Mouse (Mus musculus) cerebellum, adult (tissue): Measurements from ENCODE around the gene Cbfb.

Experiments
- ATAC-seq: cut with Nextera tagmentation; 2 replicates; pipeline ENCODE4 v1.9.2; 2017; ENCODE audit warnings: mild to moderate bottlenecking, moderate library complexity, mixed read lengths; ENCODE audit not compliant: insufficient number of reproducible peaks, low FRiP score, low TSS enrichment

The Cbfb gene

DNA sequence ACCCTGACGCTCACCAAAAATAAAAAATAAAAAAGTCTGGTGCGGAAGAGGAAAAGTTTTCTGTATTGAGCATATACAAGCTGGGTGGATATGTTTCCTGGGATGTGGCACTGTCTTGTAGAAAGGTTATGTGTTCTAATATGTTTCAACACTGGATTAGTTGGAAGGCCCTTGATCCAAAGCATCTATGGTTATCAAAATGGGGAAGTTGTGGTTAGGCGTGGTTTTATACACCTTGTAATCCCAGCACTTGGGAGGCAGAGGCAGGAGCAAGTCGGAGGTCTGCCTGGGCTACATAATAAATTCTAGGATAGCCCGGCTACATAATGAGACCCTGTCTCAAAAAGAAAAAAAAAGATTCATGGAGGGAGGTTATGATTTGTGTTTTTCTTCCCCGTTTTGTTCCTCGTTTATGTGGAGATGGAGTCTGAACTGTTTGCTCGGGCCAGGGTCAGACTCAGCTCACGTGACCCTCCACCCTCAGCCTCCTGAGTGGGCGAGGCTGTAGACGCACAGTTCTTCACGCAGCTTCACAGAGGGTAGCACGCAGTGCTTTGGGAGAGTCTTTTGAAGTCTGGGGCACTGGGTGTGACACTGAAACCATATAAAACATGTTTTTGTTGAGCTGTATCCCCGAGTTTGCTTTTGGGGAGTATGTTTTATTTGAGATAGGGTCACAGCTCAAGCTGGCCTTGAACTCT is 67.1 kb downstream of the Cbfb start:
- no peak for ATAC-seq

- ATAC-seq: no peak
Observed at GRCm38 (mm10) chr8:105241016-105241415, 70.5 kb downstream of the Cbfb start.

DNA sequence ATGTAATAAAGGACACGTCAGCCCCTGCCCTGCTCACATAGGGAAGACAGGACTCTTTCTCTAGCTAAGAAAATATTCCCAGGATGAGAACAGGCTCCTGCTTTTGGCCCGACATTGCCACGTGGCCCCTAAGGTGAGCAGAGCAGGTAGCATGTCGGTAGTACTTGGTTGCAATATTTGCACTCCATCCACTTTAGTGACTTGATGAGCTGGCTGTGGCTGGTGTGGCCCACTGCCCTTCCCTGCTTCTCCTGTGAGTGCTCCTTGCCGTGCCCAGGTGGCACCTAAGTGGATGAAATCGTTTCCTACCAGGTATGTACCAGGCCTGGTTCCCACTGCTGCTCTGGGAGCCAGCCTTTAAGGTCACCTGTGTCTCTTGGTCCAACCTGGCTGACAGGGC is 81.5 kb downstream of the Cbfb start:
- ATAC-seq: no peak

GRCm38 (mm10) chr8:105252680-105253537 is 82.4 kb downstream of the Cbfb start:
- no peak for ATAC-seq

- peak; percentile 3; the same call in 1 of the 2 replicates for ATAC-seq
Observed at GRCm38 (mm10) chr8:105253766-105254151, 83.3 kb downstream of the Cbfb start.

GRCm38 (mm10) chr8:105254152-105254965 is 83.9 kb downstream of the Cbfb start:
- ATAC-seq: peak; percentile 47

- no peak for ATAC-seq
Observed at GRCm38 (mm10) chr8:105254966-105255350, 84.5 kb downstream of the Cbfb start, which contains the start of gene B3gnt9. B3gnt9 (minus strand) TSS chr8:105255153.

DNA sequence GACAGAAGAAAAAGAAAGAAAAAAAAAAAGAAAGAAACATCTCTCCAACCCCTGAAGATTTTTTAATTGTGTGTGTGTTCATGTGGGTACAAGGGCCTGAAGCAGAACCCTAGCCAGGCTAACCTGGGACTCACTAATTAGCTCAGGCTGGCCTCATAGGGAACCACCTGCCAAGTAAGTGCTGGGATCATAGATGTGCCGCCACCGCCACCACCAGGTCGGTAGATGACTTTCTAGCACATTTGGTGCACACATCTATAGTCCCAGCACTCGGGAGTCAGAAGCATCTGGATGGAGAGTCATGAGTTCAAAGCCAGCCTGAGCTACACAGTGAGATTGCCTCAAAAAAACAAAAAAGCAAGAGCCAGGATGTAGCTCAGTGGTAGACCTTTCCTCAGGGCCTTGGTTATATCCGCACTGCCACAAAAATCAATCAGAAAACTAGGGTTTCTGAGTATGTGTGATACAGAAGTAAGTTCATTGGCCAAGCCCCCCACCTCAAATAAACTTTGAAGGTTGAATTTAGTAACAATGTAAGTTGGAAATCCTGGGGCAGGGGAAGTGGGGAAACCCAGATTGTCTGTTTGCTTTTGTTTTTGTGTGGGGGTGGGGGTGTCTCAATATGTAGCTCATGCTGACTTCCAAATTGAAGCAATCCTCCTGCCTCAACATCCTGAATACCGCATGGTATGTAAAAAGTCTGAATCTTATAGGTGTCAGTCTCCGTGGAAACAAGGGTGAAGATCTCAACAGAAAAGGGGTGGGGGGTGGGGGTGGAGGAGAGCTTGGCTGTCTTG is 87.0 kb downstream of the Cbfb start:
- no peak for ATAC-seq

DNA sequence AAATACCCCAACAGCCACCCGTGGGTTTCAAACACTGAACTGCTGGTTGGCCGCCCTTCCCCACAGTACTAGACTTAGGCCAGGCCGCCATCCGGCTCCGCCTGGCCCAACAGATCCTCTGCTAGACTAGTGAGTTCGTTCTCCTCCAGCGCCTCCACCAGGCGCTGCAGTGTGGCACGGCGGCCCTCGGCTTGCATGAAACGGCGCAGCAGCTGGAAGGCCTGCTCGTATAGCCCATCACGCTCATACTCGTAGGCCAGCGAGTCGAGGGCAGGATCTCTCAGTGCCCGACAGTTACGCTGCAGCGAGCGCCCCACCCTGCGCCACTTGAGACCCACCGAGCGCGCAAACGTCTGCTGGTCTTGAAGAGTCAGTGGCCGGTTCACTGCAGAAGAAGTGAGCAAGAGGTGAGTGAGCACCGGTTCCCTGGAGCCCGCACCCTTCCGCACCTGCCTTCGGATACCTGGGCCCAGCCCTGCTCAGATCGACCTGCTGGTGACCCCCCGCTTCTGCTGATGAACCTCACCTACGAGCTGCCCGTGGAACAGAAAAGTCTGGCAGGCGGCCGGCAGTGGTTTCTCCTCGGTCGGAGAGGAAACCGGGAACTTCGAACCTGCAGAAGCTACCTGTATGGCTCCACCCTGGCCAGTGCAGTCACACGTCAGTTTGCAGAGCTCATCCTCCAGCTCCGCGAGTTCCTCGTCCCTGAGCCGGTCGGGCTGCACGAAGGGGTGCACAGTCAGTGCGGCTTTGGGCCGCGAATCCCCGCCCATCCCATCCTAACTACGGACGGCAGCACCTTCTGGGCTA is 88.6 kb downstream of the Cbfb start:
- peak; percentile 36; the same call in 1 of the 2 replicates for ATAC-seq

GRCm38 (mm10) chr8:105259721-105260320 is 89.3 kb downstream of the Cbfb start:
- peak; percentile 33; the same call in 1 of the 2 replicates for ATAC-seq

- ATAC-seq: no peak
Observed at GRCm38 (mm10) chr8:105260371-105261099, 90.1 kb downstream of the Cbfb start.

- ATAC-seq: no peak
Observed at GRCm38 (mm10) chr8:105261326-105261980, 91.0 kb downstream of the Cbfb start.

DNA sequence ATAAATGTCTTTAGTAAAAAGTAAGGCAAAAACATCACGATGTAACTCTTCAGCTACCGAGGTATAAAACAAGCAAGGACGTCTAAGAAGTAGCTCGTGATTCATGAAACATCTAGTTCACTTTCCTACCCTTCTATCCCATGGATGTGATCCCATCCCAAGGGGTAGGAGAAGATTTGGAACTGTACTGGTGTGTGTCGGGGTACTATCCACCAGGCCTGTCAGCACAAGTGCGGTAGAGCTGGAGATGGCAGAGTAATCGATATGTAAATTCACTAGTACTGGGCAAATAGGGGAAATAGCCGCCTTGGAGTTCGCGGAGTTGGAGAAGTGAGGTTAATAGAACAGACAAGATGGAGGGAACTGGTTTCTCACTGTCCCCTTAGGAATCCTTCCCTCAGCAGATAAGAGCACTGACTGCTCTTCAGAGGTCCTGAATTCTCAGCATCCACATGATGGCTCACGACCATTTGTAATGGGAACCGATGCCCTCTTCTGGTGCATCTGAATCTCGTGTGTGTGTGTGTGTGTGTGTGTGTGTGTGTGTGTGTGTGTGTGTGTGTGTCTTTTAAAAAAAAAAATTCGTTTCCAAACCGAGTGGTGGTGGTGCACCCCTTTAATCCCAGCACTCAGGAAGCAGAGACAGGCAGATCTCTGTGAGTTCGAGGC is 92.9 kb downstream of the Cbfb start:
- ATAC-seq: no peak

GRCm38 (mm10) chr8:105264024-105264982 is 93.8 kb downstream of the Cbfb start, which contains the start of the genes Tradd and Fbxl8:
Tradd (minus strand) TSS chr8:105264609.
Fbxl8 (plus strand) TSS chr8:105264648.
- ATAC-seq: no peak

DNA sequence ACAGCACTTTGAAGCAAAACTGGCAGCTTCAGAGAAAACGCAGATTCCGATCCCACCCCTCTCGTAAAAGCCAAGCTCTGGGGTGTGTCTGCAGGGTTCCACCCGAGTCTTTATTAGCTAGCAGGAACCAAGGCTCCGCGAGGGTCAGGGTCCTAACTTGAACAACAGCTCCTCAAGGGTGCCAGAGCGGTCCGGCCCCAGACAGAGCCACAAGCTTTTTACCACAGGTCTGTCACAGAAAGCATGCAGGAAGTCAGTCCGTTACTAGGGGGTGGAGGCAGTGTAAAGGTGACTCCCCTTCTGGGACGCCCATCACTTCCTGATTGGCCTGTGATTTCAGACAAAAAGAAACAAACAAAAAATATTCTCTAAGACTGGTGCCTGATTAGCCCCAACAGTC is 94.7 kb downstream of the Cbfb start:
- no peak for ATAC-seq

GRCm38 (mm10) chr8:105266775-105267174 is 96.3 kb downstream of the Cbfb start:
- ATAC-seq: no peak
